Mouse (Mus musculus): Measurements from ENCODE around the gene B2m.

DNA sequence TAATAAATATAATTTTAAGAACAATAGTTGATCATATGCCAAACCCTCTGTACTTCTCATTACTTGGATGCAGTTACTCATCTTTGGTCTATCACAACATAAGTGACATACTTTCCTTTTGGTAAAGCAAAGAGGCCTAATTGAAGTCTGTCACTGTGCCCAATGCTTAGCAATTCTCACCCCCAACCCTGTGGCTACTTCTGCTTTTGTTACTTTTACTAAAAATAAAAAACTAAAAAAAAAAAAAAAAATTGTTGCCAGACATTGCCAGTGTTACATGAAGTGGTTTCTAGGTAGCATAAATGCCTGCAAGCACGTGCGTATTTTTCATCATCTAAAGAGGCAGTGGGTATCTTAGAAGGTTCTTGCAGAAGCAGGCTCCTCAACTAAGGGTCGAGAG, 5.4 kb downstream of the B2m start:
- TF ChIP-seq POLR2A (IDR thresholded peaks at IDR 0.05; ENCODE audit: low read depth, low read length) (no peak), CTCF (IDR thresholded peaks at IDR 0.05; ENCODE audit: extremely low read depth, insufficient read depth, insufficient read length, insufficient replicate concordance) (no peak)

All from spleen, adult 2 months (tissue).